Mouse (Mus musculus): ENCODE results near the gene Cpsf2.
"Not testable (repeated sequence)": the region's sequence is repeated elsewhere in the genome, so short reads cannot be mapped to it uniquely, and the experiment has no call there.

The Cpsf2 gene

DNA sequence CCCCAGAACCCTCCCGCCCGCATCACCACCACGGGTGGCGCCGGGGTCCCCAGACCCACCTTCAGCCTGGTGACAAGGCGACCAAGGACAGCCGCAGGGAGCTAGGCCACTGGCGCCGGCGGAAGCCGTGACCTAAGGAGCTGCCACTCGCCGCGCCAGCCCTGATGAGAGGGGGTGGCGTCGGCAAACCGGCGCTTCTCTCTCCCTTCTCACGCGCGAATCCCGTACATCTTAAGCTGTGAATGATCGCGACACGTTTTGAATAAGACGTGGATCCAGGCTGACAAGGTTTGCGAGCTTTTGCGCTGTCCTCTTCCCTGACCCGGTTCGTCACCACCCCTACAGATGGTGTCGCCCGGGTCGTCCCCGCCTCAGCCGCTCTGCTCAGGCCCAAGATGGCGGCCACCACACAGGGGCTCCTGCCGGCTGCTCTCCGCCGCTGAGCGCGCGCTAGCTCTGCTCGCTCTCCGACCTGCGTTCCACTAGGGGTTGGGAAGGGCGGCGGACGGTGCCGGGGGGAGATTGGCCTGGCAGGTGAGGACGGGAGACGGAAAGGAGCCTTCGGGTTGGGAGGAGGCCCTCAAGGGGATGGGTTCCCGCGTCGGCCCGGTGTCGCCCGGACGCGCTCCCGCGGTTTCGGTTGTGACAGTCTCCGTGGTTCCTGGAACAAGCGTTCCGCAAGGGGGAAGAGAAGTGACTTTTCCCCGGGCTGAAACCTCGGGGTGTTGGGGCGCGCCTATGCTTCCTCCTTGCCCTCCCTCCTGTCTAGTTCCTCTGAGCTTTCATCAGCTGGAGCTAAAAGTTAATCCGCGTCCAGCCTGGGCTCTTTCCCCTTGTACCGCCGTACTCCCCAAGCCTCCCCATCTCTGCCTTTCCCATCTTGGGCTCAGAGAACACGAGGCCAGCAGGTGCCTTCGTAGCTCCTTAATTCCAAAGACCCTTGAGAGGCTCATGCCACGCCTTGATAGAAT, at the start of gene Cpsf2:
Gene Cpsf2 (plus strand): TSS at position 388 of the 971 bp plus-strand sequence.
- peak; percentile 75 for DNase-seq (ENCODE audit: low spot score)

DNA sequence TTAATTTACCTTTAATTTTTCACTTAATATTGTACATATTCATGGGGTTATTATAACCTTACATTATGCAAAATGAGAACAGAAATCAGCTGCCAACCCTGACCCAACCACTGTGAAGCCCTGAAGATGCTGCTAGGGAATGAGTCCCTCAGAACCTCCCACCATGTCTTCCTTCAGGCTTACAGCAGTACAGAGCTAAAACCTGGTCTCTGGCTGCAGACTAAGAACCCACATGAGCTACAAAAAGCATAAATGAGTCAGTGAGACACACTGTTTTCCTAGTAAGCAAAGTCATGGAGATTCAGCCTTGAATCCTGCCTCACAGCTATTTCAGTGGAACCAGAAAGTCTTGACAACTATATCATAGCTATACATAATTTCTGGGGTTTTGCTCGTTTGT, 47.4 kb upstream of the Cpsf2 start:
- DNase-seq (ENCODE audit: low spot score): no peak

DNA sequence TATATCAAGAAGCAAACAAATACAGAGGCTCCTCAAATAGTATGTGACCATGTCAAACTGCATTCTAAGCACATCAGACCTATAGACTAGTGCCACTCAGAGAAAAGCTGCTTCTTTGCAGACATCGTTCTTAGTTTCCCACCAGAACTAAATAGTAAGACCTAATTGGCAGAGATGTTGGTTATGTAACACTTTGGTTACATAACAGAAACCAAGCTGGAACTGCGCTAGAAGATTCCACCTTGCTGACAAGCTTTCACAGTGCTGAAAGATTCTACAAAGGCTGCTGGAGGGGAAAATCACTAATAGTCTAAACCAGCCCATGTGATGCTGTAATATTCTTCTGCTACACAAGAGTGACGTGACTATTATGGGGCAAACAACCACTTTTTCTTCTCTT, 40.6 kb upstream of the Cpsf2 start:
- peak; percentile 30 for DNase-seq (ENCODE audit: low spot score)

DNA sequence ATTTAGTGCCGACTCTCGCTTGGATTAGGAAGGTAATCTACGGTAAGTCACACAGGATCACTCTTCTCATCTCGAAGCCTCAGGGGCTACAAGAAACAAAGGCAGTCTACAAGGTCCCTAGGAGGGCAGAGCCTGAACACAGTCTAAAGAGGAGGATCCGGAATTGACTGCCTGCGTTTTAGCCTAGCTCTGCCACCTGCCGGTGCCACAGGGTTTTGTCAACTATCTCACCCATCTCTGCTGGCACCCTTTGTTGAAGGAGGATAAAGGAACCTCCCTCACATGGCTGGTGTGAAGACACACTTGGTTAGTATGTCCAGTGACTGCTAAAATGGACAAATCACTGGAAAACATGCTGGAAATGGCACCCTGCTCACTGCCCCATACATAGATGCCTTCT, 38.2 kb upstream of the Cpsf2 start:
- no peak for DNase-seq (ENCODE audit: low spot score)

DNA sequence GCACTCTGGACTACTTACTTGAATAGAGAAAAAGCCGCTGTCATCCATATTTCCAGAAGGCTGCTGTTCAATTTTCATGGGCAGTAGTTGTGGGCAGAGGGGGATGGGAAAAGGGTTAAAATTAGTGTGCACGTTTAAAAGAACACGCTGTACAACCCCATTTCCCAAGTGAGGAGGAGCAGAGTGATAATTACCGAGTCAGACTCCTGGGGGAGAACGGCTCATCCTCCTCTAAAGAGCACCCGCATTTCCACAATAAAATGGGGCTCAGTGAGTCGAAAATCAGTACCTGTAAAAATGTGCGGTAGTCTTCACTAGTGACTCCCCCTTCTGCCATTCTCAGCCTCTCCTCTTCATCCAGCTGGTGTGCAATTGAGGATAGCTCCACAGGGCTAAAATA, 27.8 kb upstream of the Cpsf2 start:
- DNase-seq (ENCODE audit: low spot score): peak; percentile 24

DNA sequence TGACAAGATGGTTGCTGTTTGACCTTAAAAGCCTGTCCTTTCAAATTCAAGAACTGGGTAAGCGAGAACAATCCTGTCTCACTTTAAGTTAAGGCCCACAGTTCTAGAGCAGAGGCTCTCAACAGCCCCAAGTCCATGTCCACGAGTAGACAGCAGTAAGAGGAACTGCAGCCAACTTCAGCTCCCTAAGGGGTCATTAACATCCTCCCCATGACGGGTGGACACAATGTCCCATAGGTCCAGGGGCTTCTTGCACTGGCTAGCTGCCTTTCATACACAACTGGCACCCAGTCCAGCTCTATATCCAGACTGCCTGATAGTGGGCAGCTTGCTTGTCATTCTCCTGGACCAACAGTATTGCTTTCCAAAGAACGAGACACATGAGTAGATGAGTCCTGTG, 27.0 kb upstream of the Cpsf2 start:
- no peak for DNase-seq (ENCODE audit: low spot score)

DNA sequence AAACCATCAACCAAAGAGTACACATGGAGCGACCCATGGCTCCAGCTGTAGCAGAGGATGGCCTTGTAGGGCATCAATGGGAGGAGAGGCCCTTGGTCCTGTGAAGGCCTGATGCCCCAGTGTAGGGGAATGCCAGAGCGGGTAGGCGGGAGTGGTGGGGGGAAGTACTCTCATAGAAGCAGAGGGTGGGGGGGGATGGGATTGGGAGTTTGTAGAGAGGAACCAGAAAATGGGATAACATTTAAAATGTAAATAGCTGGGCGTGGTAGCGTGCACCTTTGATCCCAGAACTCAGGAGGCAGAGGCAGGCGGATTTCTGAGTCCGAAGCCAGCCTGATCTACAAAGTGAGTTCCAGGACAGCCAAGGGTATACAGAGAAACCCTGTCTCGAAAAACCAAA, 20.0 kb upstream of the Cpsf2 start:
- not testable (repeated sequence) for DNase-seq (ENCODE audit: low spot score)

DNA sequence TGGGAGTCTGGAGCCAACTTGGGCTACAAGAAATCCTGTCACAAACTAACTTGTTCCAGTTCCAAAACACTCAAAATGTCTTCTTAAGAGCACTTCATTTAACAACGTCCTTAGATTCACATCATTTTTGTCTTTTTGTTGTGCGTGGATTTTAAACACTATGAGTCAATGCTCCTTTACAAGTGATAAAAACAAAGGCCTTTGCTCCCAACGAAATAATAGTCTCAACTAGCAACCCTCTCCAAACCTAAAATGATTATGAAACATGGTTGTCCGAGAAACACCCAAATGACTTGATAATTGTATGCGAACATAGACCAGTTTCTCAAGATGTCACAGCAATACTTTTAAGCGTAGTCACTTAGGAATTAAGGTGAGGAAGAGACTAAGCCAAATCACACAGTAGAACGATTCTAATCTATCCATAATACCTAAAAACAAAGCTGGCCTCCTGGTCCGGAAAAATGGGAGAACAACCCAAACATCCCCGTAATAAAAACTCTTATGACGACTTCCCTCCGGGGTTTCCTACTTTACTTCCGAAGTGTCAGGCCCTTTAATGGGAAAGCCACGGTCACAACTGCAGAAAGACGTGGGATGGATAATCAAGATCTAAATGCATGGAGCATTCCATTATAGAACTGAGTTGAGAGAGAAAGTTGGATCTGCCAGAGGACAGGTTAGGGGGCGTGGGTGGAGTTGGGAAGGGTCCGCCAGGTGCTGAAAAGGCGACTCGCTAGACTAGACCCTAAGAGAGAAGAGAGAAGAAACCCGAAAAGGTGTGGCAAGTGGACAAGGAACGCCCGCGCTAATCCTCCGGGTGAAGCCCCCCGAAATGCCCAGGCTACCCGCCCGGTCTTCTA, 18.5 kb upstream of the Cpsf2 start:
- no peak for DNase-seq (ENCODE audit: low spot score)

DNA sequence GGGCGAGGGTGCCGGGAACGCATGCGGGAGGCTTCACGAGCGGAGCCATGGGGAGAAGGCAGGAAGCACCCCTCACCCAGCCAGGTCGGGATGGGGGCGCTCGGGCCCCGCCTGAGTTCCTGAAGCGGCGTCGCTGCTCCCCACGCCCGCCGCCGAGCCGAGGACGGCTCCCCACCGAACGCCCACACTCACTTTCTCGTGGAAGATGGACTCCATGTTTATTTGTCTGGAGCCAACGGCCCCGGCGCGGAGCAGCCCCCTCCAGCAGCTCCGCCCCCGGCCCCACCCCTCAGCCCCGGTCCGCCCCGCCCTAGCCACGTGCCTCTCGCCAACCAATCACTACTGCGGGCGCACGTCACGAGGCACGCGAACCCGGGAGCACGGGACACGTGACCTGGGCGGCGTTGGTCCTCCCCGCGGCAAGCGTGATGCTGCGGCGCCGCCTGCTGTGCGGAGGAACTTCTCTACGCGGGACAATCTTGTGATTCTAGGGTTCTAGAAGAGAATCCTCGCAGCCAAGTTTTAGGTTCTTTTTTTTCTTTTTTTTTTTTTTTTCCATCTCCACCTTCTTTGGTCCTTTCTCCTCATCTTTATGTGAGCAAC, 17.7 kb upstream of the Cpsf2 start, which contains the start of gene Atxn3:
Gene Atxn3 (minus strand): TSS at position 305 of the 603 bp plus-strand sequence.
- peak; percentile 95 for DNase-seq (ENCODE audit: low spot score)

DNA sequence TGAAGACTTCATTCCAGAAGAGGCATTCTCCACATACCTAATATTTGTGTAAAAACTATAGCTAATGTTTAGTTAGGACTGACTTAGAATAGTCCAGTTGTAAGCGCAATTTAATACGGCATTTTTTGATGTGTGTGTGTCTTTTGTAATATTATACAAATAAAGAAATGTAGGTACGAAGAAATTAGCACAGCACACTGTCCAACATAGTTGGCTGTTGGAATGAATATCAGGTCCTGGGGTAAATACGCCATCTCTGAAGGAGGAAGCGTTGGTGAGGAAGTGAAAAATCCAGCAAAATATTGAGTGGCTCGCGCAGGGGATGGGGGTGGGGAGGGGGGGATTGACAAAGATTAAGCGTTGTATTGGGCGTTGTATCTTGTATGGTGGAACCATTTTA, 17.2 kb upstream of the Cpsf2 start:
- no peak for DNase-seq (ENCODE audit: low spot score)

DNA sequence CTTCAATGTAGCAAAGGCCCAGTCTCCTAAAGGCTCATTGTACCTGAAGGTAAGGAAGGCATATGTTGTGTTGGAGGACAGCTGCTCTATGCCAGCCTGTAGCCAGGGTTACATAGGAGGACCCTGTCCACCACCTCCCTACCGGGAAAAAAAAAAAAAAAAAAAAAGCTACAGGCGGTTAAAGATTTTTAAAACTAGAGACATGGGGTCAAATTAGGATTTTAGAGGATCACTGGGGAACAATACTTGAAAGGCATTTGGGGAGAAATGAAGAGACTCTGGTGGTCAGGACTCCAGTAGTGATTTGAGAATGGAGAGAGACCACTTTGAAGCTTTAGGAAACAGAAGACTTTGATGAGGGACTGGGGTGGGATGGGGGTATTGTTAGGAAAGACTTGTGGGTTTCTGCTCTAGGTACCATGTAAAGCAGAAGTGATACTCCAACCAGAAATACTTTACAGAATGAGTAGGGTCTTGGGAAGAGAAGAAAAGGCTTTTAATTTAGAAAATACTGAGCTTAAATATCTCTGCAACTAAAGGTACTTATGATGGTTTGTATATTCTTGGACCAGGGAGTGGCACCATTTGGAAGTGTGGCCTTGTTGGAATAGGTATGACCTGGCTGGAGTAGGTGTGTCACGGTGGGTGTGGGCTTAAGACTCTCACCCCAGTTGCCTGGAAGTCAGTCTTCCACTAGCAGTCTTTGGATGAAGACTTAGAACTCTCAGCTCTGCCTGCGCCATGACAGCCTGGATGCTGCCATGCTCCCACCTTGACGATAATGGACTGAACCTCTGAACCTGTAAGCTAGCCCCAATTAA, 16.6 kb upstream of the Cpsf2 start:
- not testable (repeated sequence) for DNase-seq (ENCODE audit: low spot score)

DNA sequence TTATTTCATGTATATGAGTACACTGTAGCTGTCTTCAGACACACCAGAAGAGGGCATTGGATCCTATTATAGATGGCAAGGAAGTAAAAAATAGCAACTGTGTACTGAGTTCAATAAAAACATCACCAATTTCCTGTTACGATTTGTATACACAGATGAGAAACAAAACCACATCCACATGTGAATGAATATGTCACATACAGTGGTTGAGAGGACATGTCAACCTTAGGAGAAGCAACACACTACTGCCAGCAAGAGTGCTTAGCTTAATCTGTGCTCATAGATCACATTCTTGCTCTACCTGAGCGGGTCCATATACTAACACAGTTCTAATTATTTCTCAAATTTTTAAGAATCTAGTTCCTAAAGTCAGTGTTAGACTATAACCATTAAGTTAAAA, 4.5 kb upstream of the Cpsf2 start:
- DNase-seq (ENCODE audit: low spot score): no peak

DNA sequence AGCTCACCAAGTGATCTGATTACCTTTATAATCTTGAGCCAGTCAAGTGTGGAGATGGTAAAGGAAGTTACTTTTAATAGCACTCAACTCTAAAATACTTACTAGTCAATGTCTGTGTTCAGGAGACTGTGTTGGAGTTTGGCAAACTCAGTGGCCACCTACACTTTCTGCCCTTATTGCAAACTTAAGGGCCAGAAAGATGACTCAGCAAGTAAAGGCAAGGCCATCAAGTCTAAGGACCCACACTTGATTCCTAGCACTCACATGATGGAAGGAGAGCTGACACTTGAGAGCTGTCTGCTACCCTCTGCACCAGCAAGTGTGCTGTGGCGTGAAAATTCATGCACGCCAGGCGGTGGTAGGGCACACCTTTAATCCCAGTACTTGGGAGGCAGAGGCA, 3.6 kb upstream of the Cpsf2 start:
- DNase-seq (ENCODE audit: low spot score): no peak

DNA sequence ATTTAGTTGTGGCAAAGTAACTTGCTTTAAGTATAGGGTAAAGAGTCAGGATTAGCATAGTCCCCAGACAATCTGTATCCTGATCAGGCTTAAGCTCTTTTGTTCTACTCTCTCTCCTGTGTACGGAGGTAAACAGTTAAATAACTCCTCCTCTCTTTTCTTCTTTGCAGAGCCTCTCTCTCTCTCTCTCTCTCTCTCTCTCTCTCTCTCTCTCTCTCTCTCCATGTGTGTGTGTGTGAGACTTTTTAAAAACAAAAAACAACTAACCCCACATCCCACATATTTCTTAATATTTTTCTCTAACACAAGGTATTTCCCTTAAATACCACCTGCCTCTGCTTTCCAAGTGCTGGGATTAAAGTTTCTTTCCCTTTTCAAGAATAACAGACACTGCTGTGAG, 1.2 kb upstream of the Cpsf2 start:
- no peak for DNase-seq (ENCODE audit: low spot score)

DNA sequence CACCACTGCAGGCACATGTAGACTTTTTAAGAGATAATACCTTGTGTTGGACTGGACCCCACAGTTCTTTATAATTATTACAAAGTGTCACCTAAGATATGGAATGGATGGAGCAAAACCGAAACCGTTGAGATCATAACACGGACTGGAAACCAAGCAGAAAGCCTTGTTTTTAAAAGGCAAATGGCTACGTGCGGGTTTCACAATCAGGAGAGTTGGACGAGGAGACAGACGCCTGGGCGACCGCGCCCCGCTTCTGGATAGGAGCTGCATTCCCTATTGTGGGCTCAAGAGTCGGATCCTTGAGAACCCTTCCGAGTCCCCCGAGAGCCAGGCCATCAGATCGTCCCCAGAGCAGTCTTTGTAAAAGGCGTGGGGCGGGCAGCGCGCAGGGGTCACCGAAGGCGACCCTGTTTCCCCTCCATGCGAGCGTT, 604 bp upstream of the Cpsf2 start:
- DNase-seq (ENCODE audit: low spot score): no peak

DNA sequence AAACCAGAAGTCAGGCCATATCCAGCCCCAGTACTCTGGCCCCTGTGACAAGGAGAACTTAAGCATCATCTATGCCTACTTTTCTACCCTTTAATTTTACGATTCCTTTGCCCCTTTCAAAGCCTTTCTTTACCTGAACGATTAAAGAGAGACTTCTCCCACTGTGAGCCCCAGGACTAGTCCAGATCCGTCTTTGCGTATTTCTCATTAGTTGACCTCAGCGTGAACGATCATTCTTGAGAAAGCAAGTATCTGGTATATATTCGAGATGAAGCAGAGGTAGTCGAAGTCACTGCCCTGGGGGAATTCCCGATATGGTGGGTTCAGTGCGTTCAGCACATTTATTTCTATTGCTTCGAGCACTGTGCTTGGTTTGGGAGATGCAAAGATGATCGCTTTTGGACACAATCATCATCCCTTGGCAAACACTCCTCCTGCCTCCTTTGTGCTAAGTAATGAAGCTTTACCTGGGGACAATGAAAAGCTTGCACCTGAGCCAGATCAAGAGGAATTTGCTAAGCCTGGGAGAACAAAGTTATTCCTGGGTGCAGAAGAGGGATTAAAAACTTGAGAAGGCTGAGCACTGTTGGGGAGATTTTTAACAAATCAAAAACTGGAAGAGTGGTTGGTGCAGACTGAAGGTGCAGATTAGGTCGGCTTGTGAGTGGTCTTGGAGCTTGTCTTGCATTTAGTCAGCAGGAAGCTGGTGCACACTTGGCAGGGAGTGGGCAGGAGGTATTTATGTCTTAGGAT, 1.0 kb downstream of the Cpsf2 start:
- DNase-seq (ENCODE audit: low spot score): no peak

DNA sequence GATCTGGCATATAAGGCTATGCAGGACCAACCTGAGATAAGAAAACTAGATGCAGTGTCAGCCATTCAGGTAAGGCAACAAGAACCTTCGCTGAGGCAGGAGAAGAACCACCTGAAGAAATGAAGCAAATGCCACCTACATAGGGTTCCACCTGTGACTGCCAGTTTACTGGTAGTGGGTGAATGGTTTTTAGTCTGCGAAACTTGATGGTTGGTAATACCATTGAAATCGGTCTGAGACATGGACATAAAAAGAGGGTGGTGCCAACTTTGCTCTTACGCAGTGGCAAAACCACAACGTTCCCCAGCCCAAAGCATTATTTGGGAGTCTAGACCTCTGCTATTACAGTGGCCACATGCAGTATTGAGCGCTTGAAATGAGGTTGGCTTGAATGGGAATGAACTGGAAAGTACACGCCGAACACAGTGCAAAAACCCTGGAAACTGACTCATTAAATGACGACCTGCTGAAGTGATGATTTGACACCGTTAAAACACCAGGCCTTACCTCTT, 1.7 kb downstream of the Cpsf2 start:
- DNase-seq (ENCODE audit: low spot score): no peak

DNA sequence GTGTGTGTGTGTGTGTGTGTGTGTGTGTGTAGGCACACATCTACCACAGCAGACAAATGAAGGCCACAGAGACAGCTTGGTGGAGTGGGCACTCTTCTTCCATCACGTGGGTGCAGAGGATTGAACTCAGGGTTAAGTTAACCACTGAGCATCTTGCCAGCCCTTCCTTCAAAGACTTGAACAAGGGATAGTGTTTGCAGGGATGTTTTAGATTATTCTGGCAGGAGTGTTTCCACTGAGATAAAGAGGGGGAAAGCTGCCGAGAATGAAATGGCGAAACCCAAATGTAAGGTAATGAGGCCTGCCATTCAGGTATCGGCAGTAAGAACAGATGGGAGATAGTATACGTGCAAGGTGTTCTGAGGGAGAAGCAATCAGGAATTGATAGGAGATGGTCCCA, 2.4 kb downstream of the Cpsf2 start:
- DNase-seq (ENCODE audit: low spot score): no peak

DNA sequence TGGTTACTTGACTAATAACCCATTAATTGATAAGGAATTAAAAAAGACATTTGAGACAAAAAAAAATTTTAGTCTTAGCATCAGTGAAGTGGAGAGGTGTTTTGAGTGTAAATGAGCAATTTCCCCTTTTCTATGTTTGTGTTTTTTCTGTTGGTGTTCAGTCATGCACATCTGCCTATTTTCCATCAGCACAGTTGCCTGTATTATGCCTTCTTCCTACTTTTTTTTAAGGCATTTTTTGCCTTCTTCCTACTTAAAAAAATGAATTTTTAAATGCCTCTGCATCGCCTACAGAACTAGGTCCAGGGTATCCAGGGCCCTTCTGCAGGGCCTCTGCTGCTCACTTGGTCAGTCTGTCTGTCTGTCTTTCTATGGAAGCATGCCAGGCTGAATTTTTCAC, 2.8 kb downstream of the Cpsf2 start:
- no peak for DNase-seq (ENCODE audit: low spot score)

DNA sequence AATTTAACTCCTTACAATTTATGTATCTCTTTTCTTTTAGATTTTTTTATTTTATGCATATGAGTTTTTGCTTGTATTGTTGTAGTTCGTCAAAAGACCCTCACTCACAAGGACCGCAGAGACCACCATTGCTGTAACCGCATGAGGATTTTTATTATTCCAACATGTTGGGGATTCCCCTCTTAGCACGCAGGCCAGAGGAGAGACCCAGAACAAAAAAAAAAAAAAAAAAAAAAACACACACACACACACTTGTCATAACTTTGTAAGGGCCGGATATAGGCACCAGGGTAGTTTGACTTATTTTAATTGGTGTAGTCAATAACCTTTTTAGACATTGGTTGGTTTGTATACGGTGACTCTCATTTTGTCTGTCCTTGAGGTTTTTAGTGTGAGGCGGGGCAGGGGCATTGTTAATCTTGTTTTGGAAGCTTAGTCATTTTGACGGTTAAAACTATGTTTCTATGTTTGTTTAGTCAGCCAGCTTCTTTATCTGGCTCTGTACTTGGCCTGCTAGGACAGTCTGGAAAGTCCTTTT, 3.5 kb downstream of the Cpsf2 start:
- no peak for DNase-seq (ENCODE audit: low spot score)
